Mouse (Mus musculus): Measurements from ENCODE around the gene Map1s.

- TF ChIP-seq POLR2A (IDR thresholded peaks at IDR 0.05; ENCODE audit: insufficient read depth, low read depth, low read length) (no peak), CTCF (IDR thresholded peaks at IDR 0.05; ENCODE audit: insufficient read depth, low read depth, low read length) (no peak)
These were observed 2.6 kb upstream of the Map1s start for GRCm38 (mm10) chr8:70903112-70903511.
